Mouse (Mus musculus): Measurements from ENCODE around the gene Bmp8a. TPM values are rescaled to one million over a fixed set of nuclear protein-coding genes. Genes with fewer than 3 reads are reported as not detected.

Bmp8a gene
- polyA plus RNA-seq (2015; fragmentation: Nextera tagmentation; extraction: Ambion mirVana) = 0.09 and 0.20 TPM in 2 replicates

DNA sequence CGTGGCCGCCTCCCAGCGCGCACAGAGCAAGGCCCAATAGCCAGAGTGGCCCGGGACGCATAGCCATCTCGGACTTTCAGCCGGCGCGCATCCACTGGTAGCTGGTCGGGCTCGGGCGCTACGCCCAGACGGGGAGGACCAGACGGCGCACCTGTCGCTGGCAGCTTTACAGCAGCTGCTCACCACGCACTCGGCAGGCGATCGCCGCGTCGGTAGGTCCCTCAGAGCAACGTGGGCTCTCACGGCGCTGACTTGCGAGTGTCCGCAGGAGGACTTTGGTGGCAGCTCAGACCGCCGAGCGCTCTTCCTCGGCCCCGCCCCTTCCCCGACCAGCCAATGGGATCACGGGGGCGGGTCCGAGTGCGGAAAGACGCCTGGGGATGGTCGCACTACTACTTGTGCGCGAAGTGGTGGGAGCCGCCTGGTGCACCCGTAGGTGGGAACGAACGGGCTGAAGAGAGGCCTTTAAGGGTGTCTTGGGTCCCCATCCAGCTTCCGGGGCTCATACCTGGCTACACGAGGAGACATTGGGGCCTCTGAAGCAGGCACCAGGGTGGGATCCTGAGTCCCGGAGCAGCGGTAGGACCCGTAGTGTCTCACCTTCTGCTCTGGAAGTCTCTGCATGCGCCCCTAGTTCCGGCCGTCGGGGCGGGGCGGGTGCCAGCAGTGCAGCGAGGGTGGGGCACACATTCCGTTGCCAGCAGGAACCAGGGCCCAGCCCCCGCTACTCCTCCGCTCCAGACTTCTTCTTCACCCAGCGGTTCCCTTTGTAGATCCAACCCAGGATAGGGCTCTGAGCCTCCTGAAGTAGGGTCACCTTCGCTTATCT, at the start of gene Bmp8a:
Bmp8a (minus strand) TSS at position 611 of the 829 bp plus-strand sequence.
- peaks cover 31% of the 10 kb centered on the region for H3K27me3 ChIP-seq (ENCODE audit: control insufficient read depth, insufficient read depth, low read length)
- H3K9ac ChIP-seq (ENCODE audit: low read length) = peak within 1 kb of the TSS; percentile 59
- ATAC-seq (replicated peaks; ENCODE audit: extremely low read depth, insufficient read depth, low FRiP score) = peak; percentile 86
- H3K27ac ChIP-seq (ENCODE audit: low read length) = no peak within 1 kb of the TSS
- H3K36me3 ChIP-seq (ENCODE audit: control insufficient read depth, insufficient read depth) = no peaks in the 10 kb centered on the region
- H3K4me2 ChIP-seq (ENCODE audit: low read depth, low read length) = peak within 1 kb of the TSS; percentile 87
- peaks cover 13% of the 10 kb centered on the region for H3K4me1 ChIP-seq (ENCODE audit: control insufficient read depth, insufficient read depth, low read length)
- H3K4me3 ChIP-seq (ENCODE audit: low read length) = peak within 1 kb of the TSS; percentile 64
- under 1% methylated on average over 65 of the region's 65 CpGs for WGBS
- no peaks in the 10 kb centered on the region for H3K9me3 ChIP-seq (replicated peaks; ENCODE audit: control insufficient read depth, low read length)

DNA sequence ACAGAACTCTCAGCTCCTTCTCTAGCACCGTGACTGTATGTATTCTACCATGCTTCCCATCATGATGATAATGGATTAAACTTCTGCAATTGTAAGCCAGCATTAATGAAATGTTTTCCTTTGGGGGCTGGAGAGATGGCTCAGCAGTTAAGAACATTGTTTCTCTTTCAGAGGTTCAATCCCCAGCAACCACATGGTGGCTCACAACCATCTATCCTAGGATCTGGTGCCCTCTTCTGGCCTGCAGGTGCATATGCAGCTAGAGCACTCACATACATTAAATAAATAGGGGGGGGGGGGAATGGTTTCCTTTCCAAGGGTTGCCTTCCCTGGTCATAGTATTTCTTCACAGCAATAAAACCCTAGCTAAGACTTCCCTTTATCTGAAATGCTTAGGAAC, 49.1 kb upstream of the Bmp8a start:
- ATAC-seq (replicated peaks; ENCODE audit: extremely low read depth, insufficient read depth, low FRiP score) = no peak
- H3K4me1 ChIP-seq (ENCODE audit: control insufficient read depth, insufficient read depth, low read length) = peaks cover 1% of the 10 kb centered on the region; the same call in 1 of the 2 replicates

DNA sequence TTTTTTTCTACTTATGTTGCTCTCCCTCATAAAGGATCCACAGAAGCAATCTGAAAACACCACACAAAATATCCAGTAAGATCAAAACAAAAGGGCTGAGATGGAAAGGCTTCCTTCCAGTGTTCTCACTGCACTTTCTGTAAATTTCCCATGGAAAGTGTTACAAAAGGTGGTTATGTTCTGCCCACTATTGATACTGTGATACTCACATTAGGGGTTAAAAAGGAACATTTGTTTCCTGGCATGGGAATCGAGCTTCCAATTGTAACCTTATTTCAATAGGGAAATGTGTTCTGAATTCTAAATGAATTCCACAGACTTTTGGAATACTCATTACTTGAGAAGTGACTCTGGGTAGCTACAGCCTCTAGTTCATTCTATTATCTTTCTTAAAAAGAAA, 42.0 kb upstream of the Bmp8a start:
- ATAC-seq (replicated peaks; ENCODE audit: extremely low read depth, insufficient read depth, low FRiP score) = no peak
- no peak overlapping the region for H3K4me3 ChIP-seq (ENCODE audit: low read length)
- no peaks in the 10 kb centered on the region for H3K4me1 ChIP-seq (ENCODE audit: control insufficient read depth, insufficient read depth, low read length)
- no peak overlapping the region for H3K4me2 ChIP-seq (ENCODE audit: low read depth, low read length)
- no peaks in the 10 kb centered on the region for H3K9me3 ChIP-seq (replicated peaks; ENCODE audit: control insufficient read depth, low read length)
- peaks cover 82% of the 10 kb centered on the region for H3K36me3 ChIP-seq (ENCODE audit: control insufficient read depth, insufficient read depth)
- H3K27ac ChIP-seq (ENCODE audit: low read length) = no peak overlapping the region
- WGBS = 74% methylated on average over 1 of the region's 1 CpGs
- H3K27me3 ChIP-seq (ENCODE audit: control insufficient read depth, insufficient read depth, low read length) = no peaks in the 10 kb centered on the region
- H3K9ac ChIP-seq (ENCODE audit: low read length) = no peak overlapping the region

More for the DNA sequence above, 49.1 kb upstream of the Bmp8a start:
- 94% methylated on average over 1 of the region's 1 CpGs for WGBS
- no peaks in the 10 kb centered on the region for H3K9me3 ChIP-seq (replicated peaks; ENCODE audit: control insufficient read depth, low read length)
- H3K27ac ChIP-seq (ENCODE audit: low read length) = no peak overlapping the region
- no peak overlapping the region for H3K4me3 ChIP-seq (ENCODE audit: low read length)
- no peak overlapping the region for H3K9ac ChIP-seq (ENCODE audit: low read length)
- no peak overlapping the region for H3K4me2 ChIP-seq (ENCODE audit: low read depth, low read length)
- H3K36me3 ChIP-seq (ENCODE audit: control insufficient read depth, insufficient read depth) = peaks cover 77% of the 10 kb centered on the region
- no peaks in the 10 kb centered on the region for H3K27me3 ChIP-seq (ENCODE audit: control insufficient read depth, insufficient read depth, low read length)

DNA sequence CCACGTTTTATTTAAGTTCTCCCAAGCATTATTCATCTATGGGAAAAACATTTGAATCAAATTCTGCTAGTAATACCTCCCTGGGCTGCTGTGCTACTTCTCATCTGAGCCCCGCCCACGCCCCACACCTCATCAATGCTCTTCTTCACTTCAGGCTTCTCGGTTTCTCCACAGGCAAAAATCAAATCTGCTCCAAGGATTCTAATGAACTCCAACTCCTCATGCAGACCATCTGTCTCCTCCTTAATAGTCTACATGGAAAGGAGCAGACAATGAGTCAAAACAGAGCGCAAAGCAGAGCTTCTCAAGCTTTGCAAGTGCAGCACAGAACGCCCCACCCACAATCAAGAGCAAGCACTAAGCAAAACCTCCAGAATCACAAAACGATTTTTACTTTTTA, 40.1 kb upstream of the Bmp8a start:
- no peak overlapping the region for H3K9ac ChIP-seq (ENCODE audit: low read length)
- peaks cover 76% of the 10 kb centered on the region for H3K36me3 ChIP-seq (ENCODE audit: control insufficient read depth, insufficient read depth)
- H3K27me3 ChIP-seq (ENCODE audit: control insufficient read depth, insufficient read depth, low read length) = no peaks in the 10 kb centered on the region
- H3K4me1 ChIP-seq (ENCODE audit: control insufficient read depth, insufficient read depth, low read length) = no peaks in the 10 kb centered on the region
- H3K4me2 ChIP-seq (ENCODE audit: low read depth, low read length) = no peak overlapping the region
- no peaks in the 10 kb centered on the region for H3K9me3 ChIP-seq (replicated peaks; ENCODE audit: control insufficient read depth, low read length)
- no peak overlapping the region for H3K27ac ChIP-seq (ENCODE audit: low read length)
- ATAC-seq (replicated peaks; ENCODE audit: extremely low read depth, insufficient read depth, low FRiP score) = no peak
- no peak overlapping the region for H3K4me3 ChIP-seq (ENCODE audit: low read length)
- 88% methylated on average over 7 of the region's 7 CpGs for WGBS

DNA sequence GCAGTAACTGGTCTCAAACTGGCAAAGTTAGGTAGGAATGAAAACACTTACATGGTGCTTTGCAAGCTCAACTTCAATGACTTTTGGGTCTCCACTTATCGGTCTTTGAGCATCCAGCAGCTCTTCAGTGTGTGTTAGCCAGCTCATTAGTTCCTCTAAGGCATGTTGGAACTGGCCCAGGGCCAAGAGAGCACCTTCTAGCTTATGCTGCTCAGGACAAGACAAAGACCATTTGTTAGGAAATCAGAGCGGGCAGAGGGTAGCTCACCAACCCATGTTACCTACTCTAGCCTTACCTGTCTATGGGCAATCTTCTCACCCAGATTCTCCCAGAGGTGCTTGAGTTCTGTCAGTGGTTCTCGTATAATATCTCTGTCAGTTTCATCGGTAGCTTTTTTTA, 39.0 kb upstream of the Bmp8a start:
- no peaks in the 10 kb centered on the region for H3K4me1 ChIP-seq (ENCODE audit: control insufficient read depth, insufficient read depth, low read length)
- H3K36me3 ChIP-seq (ENCODE audit: control insufficient read depth, insufficient read depth) = peaks cover 80% of the 10 kb centered on the region
- ATAC-seq (replicated peaks; ENCODE audit: extremely low read depth, insufficient read depth, low FRiP score) = no peak
- no peak overlapping the region for H3K27ac ChIP-seq (ENCODE audit: low read length)
- no peaks in the 10 kb centered on the region for H3K27me3 ChIP-seq (ENCODE audit: control insufficient read depth, insufficient read depth, low read length)
- no peak overlapping the region for H3K4me2 ChIP-seq (ENCODE audit: low read depth, low read length)
- H3K9ac ChIP-seq (ENCODE audit: low read length) = no peak overlapping the region
- H3K4me3 ChIP-seq (ENCODE audit: low read length) = no peak overlapping the region
- no peaks in the 10 kb centered on the region for H3K9me3 ChIP-seq (replicated peaks; ENCODE audit: control insufficient read depth, low read length)
- WGBS = 82% methylated on average over 4 of the region's 4 CpGs

DNA sequence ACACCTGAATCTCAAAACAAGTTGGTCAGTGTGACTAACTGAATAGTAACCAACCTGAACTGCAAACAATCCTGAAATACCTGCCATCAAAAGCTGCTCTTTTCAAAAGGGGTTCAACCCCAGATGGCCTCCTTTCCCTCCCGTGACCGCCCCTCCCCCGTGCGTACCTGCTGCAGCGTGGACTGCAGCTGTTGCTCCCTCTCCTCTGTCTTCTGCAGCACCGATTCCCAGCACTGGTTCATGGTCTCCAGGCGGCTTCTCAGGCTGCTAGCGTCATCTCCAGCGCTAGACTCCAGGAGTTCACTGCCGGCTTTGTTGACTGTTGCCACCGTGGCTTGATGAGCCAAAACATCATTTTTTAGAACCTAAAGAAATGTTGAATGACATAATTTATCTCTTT, 38.5 kb upstream of the Bmp8a start:
- H3K9me3 ChIP-seq (replicated peaks; ENCODE audit: control insufficient read depth, low read length) = no peaks in the 10 kb centered on the region
- no peak overlapping the region for H3K4me2 ChIP-seq (ENCODE audit: low read depth, low read length)
- no peaks in the 10 kb centered on the region for H3K4me1 ChIP-seq (ENCODE audit: control insufficient read depth, insufficient read depth, low read length)
- no peaks in the 10 kb centered on the region for H3K27me3 ChIP-seq (ENCODE audit: control insufficient read depth, insufficient read depth, low read length)
- no peak overlapping the region for H3K9ac ChIP-seq (ENCODE audit: low read length)
- WGBS = 91% methylated on average over 11 of the region's 11 CpGs
- no peak overlapping the region for H3K27ac ChIP-seq (ENCODE audit: low read length)
- no peak overlapping the region for H3K4me3 ChIP-seq (ENCODE audit: low read length)
- no peak for ATAC-seq (replicated peaks; ENCODE audit: extremely low read depth, insufficient read depth, low FRiP score)
- H3K36me3 ChIP-seq (ENCODE audit: control insufficient read depth, insufficient read depth) = peaks cover 80% of the 10 kb centered on the region

DNA sequence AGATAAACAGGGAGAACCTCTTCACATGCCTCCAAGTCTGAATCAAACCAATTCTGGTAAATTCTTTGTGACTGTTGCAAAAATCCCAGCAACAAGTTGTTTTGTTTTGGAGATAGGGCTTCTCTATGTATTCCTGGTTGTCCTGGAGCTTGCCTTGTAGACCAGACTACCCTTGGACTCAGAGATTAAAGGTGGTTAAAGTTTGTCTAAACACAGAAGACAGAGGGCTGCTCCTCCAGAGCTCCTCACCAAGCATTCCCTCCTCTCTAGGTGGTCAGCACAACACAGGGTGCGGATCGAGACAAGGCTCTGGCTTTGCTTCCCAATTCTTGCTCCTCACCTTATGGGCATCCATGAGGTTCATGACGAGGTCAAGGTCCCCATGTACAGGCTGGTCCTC, 33.0 kb upstream of the Bmp8a start:
- H3K9me3 ChIP-seq (replicated peaks; ENCODE audit: control insufficient read depth, low read length) = no peaks in the 10 kb centered on the region

DNA sequence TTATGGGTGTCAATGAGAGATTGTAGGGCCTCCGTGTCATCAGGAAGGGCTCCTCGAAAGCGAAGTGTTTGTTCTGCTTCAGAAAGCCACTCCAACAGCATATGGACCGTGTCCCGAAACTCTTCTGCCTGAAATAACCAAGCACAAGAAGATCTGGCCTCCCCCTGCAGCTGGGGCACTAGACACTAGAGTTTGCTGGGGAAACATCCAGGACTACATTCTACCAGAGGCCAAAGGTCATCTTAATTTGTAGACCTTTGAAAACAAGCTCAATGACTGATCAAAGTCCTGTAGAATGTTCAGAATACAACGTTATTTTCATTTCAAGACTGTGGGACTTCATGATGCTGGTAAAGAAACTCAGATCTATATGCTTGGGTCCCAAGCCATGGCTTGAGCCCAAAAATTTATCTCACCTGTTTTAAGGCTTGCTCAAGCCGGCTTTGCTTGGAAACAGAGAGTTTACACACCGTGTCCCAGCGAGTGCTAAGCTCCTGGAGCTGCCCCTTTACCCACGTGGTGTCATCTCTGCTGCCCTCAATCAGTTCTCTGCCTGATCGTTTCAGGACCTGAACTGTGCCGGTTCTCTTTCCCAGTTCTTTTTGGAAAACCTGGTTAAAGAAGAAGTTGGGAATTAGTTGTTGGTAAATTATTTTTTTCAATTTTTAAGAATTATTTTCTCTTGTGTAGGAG, 31.4 kb upstream of the Bmp8a start:
- peaks cover 87% of the 10 kb centered on the region for H3K36me3 ChIP-seq (ENCODE audit: control insufficient read depth, insufficient read depth)
- H3K27me3 ChIP-seq (ENCODE audit: control insufficient read depth, insufficient read depth, low read length) = no peaks in the 10 kb centered on the region
- H3K4me2 ChIP-seq (ENCODE audit: low read depth, low read length) = no peak overlapping the region
- H3K9me3 ChIP-seq (replicated peaks; ENCODE audit: control insufficient read depth, low read length) = no peaks in the 10 kb centered on the region
- H3K4me1 ChIP-seq (ENCODE audit: control insufficient read depth, insufficient read depth, low read length) = no peaks in the 10 kb centered on the region
- H3K27ac ChIP-seq (ENCODE audit: low read length) = no peak overlapping the region
- no peak overlapping the region for H3K4me3 ChIP-seq (ENCODE audit: low read length)
- no peak for ATAC-seq (replicated peaks; ENCODE audit: extremely low read depth, insufficient read depth, low FRiP score)
- H3K9ac ChIP-seq (ENCODE audit: low read length) = no peak overlapping the region
- WGBS = 92% methylated on average over 12 of the region's 12 CpGs

More for the DNA sequence above, 33.0 kb upstream of the Bmp8a start:
- Histone ChIP-seq H3K9ac (ENCODE audit: low read length) (no peak overlapping the region), H3K4me3 (ENCODE audit: low read length) (no peak overlapping the region), H3K36me3 (ENCODE audit: control insufficient read depth, insufficient read depth) (peaks cover 79% of the 10 kb centered on the region), H3K27me3 (ENCODE audit: control insufficient read depth, insufficient read depth, low read length) (no peaks in the 10 kb centered on the region), H3K27ac (ENCODE audit: low read length) (no peak overlapping the region), H3K4me1 (ENCODE audit: control insufficient read depth, insufficient read depth, low read length) (no peaks in the 10 kb centered on the region), H3K4me2 (ENCODE audit: low read depth, low read length) (no peak overlapping the region)
- no peak for ATAC-seq (replicated peaks; ENCODE audit: extremely low read depth, insufficient read depth, low FRiP score)
- WGBS = 93% methylated on average over 3 of the region's 3 CpGs

DNA sequence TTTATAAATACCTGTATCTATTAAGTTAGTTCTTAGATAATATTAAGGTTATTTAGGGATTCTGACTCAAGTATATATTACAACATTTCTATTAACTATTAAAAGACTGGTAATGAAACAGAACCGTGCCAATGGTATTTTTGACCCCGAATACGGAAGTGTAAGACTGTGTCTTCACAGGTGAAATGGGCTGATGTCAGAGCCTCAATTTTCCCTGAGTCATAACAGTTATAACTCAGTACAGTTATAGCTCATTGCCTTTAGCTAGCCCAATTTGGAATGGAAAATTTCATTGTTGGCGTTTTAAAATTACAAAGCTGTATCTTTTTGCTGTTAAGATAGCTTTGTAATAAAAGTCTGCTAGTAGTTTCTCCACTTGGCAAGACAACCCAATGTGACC, 20.5 kb upstream of the Bmp8a start:
- no peaks in the 10 kb centered on the region for H3K9me3 ChIP-seq (replicated peaks; ENCODE audit: control insufficient read depth, low read length)
- H3K27ac ChIP-seq (ENCODE audit: low read length) = no peak overlapping the region
- no peak overlapping the region for H3K4me3 ChIP-seq (ENCODE audit: low read length)
- no peaks in the 10 kb centered on the region for H3K27me3 ChIP-seq (ENCODE audit: control insufficient read depth, insufficient read depth, low read length)
- H3K4me2 ChIP-seq (ENCODE audit: low read depth, low read length) = no peak overlapping the region
- H3K4me1 ChIP-seq (ENCODE audit: control insufficient read depth, insufficient read depth, low read length) = no peaks in the 10 kb centered on the region
- no peak for ATAC-seq (replicated peaks; ENCODE audit: extremely low read depth, insufficient read depth, low FRiP score)
- 94% methylated on average over 4 of the region's 4 CpGs for WGBS
- H3K36me3 ChIP-seq (ENCODE audit: control insufficient read depth, insufficient read depth) = peaks cover 78% of the 10 kb centered on the region
- H3K9ac ChIP-seq (ENCODE audit: low read length) = no peak overlapping the region
